8 mouse cellular contexts compared by ENCODE assay signal in genomic region chr5:114381013-114381351, GRCm38 (mm10). TPM values are rescaled to one million over a fixed set of nuclear protein-coding genes. Genes with fewer than 3 reads are reported as not detected.
DNase-seq lines count a peak whose midpoint lies in the region; ATAC-seq lines count a peak whose summit lies in the region.

No protein-coding gene starts in this region.

- no peak for DNase-seq in cerebellum, postnatal 14 days
- DNase-seq in neural tube, embryonic 11.5 days (ENCODE audit: low spot score) = no peak
- no peak for DNase-seq in neural tube, embryonic 10.5 days (ENCODE audit: extremely low spot score, low spot score)
- DNase-seq in limb, embryonic 10.5 days (ENCODE audit: low spot score) = no peak
- no peak for DNase-seq in urinary bladder, postnatal 36 days (ENCODE audit: low spot score in 2 of 2)
- no peak for DNase-seq in urinary bladder, postnatal 10 days (ENCODE audit: low spot score)

- H3K4me3 ChIP-seq in neural tube, embryonic 11.5 days (ENCODE audit: low read depth, low read length) = peak overlapping the region; percentile 85
- peak overlapping the region; percentile 98 for H3K4me3 ChIP-seq in limb, embryonic 10.5 days
- peak overlapping the region; percentile 92 for H3K4me3 ChIP-seq in neural tube, embryonic 14.5 days (ENCODE audit: low read depth, low read length)

- H3K4me1 ChIP-seq in neural tube, embryonic 11.5 days (ENCODE audit: control insufficient read depth, insufficient read depth, low read length) = peaks cover 25% of the 10 kb centered on the region
- H3K4me1 ChIP-seq in limb, embryonic 10.5 days = peaks cover 38% of the 10 kb centered on the region
- peaks cover 25% of the 10 kb centered on the region for H3K4me1 ChIP-seq in neural tube, embryonic 14.5 days (ENCODE audit: control insufficient read depth, insufficient read depth, low read length)

- H3K4me2 ChIP-seq in neural tube, embryonic 11.5 days (ENCODE audit: low read depth) = peak overlapping the region; percentile 54
- H3K4me2 ChIP-seq in neural tube, embryonic 14.5 days (ENCODE audit: low read depth, low read length) = peak overlapping the region; percentile 67

- under 1% methylated on average over 18 of the region's 18 CpGs for WGBS in neural tube, embryonic 11.5 days
- WGBS in limb, embryonic 10.5 days = under 1% methylated on average over 18 of the region's 18 CpGs
- WGBS in neural tube, embryonic 14.5 days = 0% methylated on average over 18 of the region's 18 CpGs

- H3K9me3 ChIP-seq in neural tube, embryonic 11.5 days (ENCODE audit: control insufficient read depth, low read length) = no peaks in the 10 kb centered on the region
- no peaks in the 10 kb centered on the region for H3K9me3 ChIP-seq in limb, embryonic 10.5 days (replicated peaks)
- no peaks in the 10 kb centered on the region for H3K9me3 ChIP-seq in neural tube, embryonic 14.5 days (ENCODE audit: control insufficient read depth, low read length)

- H3K27ac ChIP-seq in neural tube, embryonic 11.5 days (ENCODE audit: low read depth, low read length) = peak overlapping the region; percentile 71
- H3K27ac ChIP-seq in limb, embryonic 10.5 days = peak overlapping the region; percentile 97
- H3K27ac ChIP-seq in neural tube, embryonic 14.5 days (ENCODE audit: low read depth, low read length) = peak overlapping the region; percentile 88

- peaks cover 2% of the 10 kb centered on the region for H3K36me3 ChIP-seq in neural tube, embryonic 11.5 days (ENCODE audit: control insufficient read depth, insufficient read depth, low read length)
- H3K36me3 ChIP-seq in limb, embryonic 10.5 days = peaks cover 46% of the 10 kb centered on the region
- H3K36me3 ChIP-seq in neural tube, embryonic 14.5 days (ENCODE audit: control insufficient read depth, insufficient read depth, low read length) = peaks cover 7% of the 10 kb centered on the region

- ATAC-seq in cerebellum, adult (ENCODE audit: insufficient number of reproducible peaks, low FRiP score, low TSS enrichment) = peak; percentile 31; the same call in 1 of the 2 replicates
- no peak for ATAC-seq in neural tube, embryonic 11.5 days (ENCODE audit: insufficient read depth, low FRiP score, low TSS enrichment)
- ATAC-seq in neural tube, embryonic 14.5 days (ENCODE audit: low read depth) = no peak

- H3K27me3 ChIP-seq in neural tube, embryonic 11.5 days (ENCODE audit: control insufficient read depth, insufficient read depth, low read length) = no peaks in the 10 kb centered on the region
- H3K27me3 ChIP-seq in limb, embryonic 10.5 days (ENCODE audit: low read depth, poor library complexity, severe bottlenecking) = no peaks in the 10 kb centered on the region
- no peaks in the 10 kb centered on the region for H3K27me3 ChIP-seq in neural tube, embryonic 14.5 days (ENCODE audit: control insufficient read depth, insufficient read depth, low read length)

- peak overlapping the region; percentile 84 for H3K9ac ChIP-seq in neural tube, embryonic 11.5 days (ENCODE audit: low read length)
- H3K9ac ChIP-seq in neural tube, embryonic 14.5 days (replicated peaks; ENCODE audit: low read depth, low read length) = peak overlapping the region; percentile 88

RNA-seq across cellular contexts. Expression of gene Ube3b, which starts 0.6 kb away (rescaled TPM):
- 57.5 and 60.5 TPM in 2 replicates for polyA plus RNA-seq in neural tube, embryonic 11.5 days (2014; fragmentation: Nextera tagmentation; extraction: Ambion mirVana)
- 54.5 and 59.5 TPM in 2 replicates for polyA plus RNA-seq in limb, embryonic 10.5 days (2016; fragmentation: Nextera tagmentation; extraction: Ambion mirVana)
- polyA plus RNA-seq in neural tube, embryonic 14.5 days (2014; fragmentation: Nextera tagmentation; extraction: Ambion mirVana) = 46.7 and 53.3 TPM in 2 replicates

RNA-seq across cellular contexts. Expression of gene Kctd10, which starts 0.7 kb away (rescaled TPM):
- 109 and 120 TPM in 2 replicates for polyA plus RNA-seq in neural tube, embryonic 11.5 days (2014; fragmentation: Nextera tagmentation; extraction: Ambion mirVana)
- polyA plus RNA-seq in limb, embryonic 10.5 days (2016; fragmentation: Nextera tagmentation; extraction: Ambion mirVana) = 99.9 and 103 TPM in 2 replicates
- polyA plus RNA-seq in neural tube, embryonic 14.5 days (2014; fragmentation: Nextera tagmentation; extraction: Ambion mirVana) = 42.4 and 65.1 TPM in 2 replicates
